Mouse (Mus musculus) CH12.LX (cell line): ENCODE data around the gene Syt2. TPM values are rescaled to one million over a fixed set of nuclear protein-coding genes. Genes with fewer than 3 reads are reported as not detected.

Experiments
- DNase-seq: peaks from one replicate; pipeline ENCODE4 v3.0.0-alpha.2; 2013; ENCODE audit errors: extremely low read depth
- H3K27ac ChIP-seq: 2 replicates; pipeline ENCODE4 v1.5.1; 2012; ENCODE audit warnings: low read depth, mild to moderate bottlenecking, control low read depth, moderate library complexity; ENCODE audit not compliant: insufficient read depth
- H3K27me3 ChIP-seq: replicated peaks from 2 replicates; pipeline ENCODE3; 2012; ENCODE audit warnings: inconsistent platforms
- H3K36me3 ChIP-seq, 2 experiments: replicated peaks in 1 of 2; 2 replicates each; pipeline versions ENCODE3 to v1.6.1; 2012; ENCODE audit warnings: inconsistent platforms in 1 of 2, low read length in 1 of 2, mild to moderate bottlenecking in 1 of 2, mixed read lengths in 1 of 2, moderate library complexity in 1 of 2; ENCODE audit not compliant: control insufficient read depth in 1 of 2, insufficient read depth in 1 of 2
- H3K4me1 ChIP-seq, 2 experiments: 2 replicates each; pipeline ENCODE4 v1.6.1; 2012; ENCODE audit warnings: inconsistent platforms in 1 of 2, moderate library complexity in 1 of 2; ENCODE audit not compliant: insufficient read depth in 2 of 2, control insufficient read depth in 1 of 2
- H3K4me2 ChIP-seq: 2 replicates; pipeline ENCODE4 v1.6.1; 2012; ENCODE audit warnings: low read depth, mild to moderate bottlenecking, control low read depth; ENCODE audit not compliant: poor library complexity, insufficient read depth, severe bottlenecking
- H3K4me3 ChIP-seq, 3 experiments: fragments of 150-350 bp in 1 of 3; sonication (generic) in 1 of 3; replicated peaks in 1 of 3; 2 replicates each; pipeline versions ENCODE3 to v1.5.1; 2011 to 2012; ENCODE audit warnings: low read depth in 2 of 3, low read length in 2 of 3, mild to moderate bottlenecking in 2 of 3, moderate library complexity in 2 of 3, control low read depth in 1 of 3, improper control_type of control experiment in 1 of 3, inconsistent platforms in 1 of 3, mixed read lengths in 1 of 3; ENCODE audit not compliant: poor library complexity in 1 of 3
- H3K79me2 ChIP-seq: replicated peaks from 2 replicates; pipeline ENCODE4 v1.6.1; 2012; ENCODE audit warnings: mild to moderate bottlenecking, moderate library complexity; ENCODE audit not compliant: control insufficient read depth, poor library complexity, insufficient read depth, severe bottlenecking; ENCODE audit errors: extremely low read depth
- H3K9ac ChIP-seq: 2 replicates; pipeline ENCODE4 v1.6.1; 2012; ENCODE audit warnings: low read depth, mild to moderate bottlenecking, control low read depth, moderate library complexity; ENCODE audit not compliant: insufficient read depth
- H3K9me3 ChIP-seq: replicated peaks from 2 replicates; pipeline ENCODE3; 2012; ENCODE audit warnings: low read length, inconsistent platforms, mixed read lengths
- BHLHE40 ChIP-seq: IDR thresholded peaks from 2 replicates; pipeline ENCODE4 v1.6.1; 2011; ENCODE audit warnings: mild to moderate bottlenecking, low read depth, low read length, improper control_type of control experiment
- CHD2 ChIP-seq: IDR thresholded peaks from 2 replicates; pipeline ENCODE4 v1.6.1; 2011; ENCODE audit warnings: low read length, improper control_type of control experiment
- ELF1 ChIP-seq: IDR thresholded peaks from 2 replicates; pipeline ENCODE4 v1.6.1; 2014; ENCODE audit warnings: low read depth, mild to moderate bottlenecking, inconsistent platforms, low read length, improper control_type of control experiment
- ETS1 ChIP-seq: conservative IDR thresholded peaks from 2 replicates; pipeline ENCODE4 v1.6.1; 2012; ENCODE audit warnings: low read depth, mild to moderate bottlenecking, inconsistent platforms, low read length, improper control_type of control experiment, moderate library complexity
- HCFC1 ChIP-seq: IDR thresholded peaks from 2 replicates; pipeline ENCODE4 v1.6.1; 2012; ENCODE audit warnings: low read depth, mild to moderate bottlenecking, inconsistent platforms, low read length, improper control_type of control experiment
- IRF4 ChIP-seq: IDR thresholded peaks from 2 replicates; pipeline ENCODE4 v1.6.1; 2014; ENCODE audit warnings: low read depth, mild to moderate bottlenecking, inconsistent platforms, low read length, improper control_type of control experiment
- JUND ChIP-seq: conservative IDR thresholded peaks from 2 replicates; pipeline ENCODE4 v1.6.1; 2011; ENCODE audit warnings: low read depth, low read length, improper control_type of control experiment
- MAFK ChIP-seq: IDR thresholded peaks from 2 replicates; pipeline ENCODE4 v1.6.1; 2011; ENCODE audit warnings: low read length, improper control_type of control experiment; ENCODE audit not compliant: insufficient replicate concordance
- MAZ ChIP-seq: IDR thresholded peaks from 2 replicates; pipeline ENCODE4 v1.6.1; 2012; ENCODE audit warnings: low read depth, mild to moderate bottlenecking, inconsistent platforms, low read length, improper control_type of control experiment, moderate library complexity
- POLR2A ChIP-seq: IDR thresholded peaks from 2 replicates; pipeline ENCODE4 v1.6.1; 2011; ENCODE audit warnings: low read depth, mild to moderate bottlenecking, improper control_type of control experiment, low read length
- POLR2AphosphoS2 ChIP-seq: IDR thresholded peaks from 2 replicates; pipeline ENCODE4 v1.6.1; 2011; ENCODE audit warnings: low read depth, low read length, improper control_type of control experiment
- RCOR1 ChIP-seq: conservative IDR thresholded peaks from 2 replicates; pipeline ENCODE4 v1.6.1; 2012; ENCODE audit warnings: low read depth, mild to moderate bottlenecking, inconsistent platforms, low read length, improper control_type of control experiment
- TBP ChIP-seq: conservative IDR thresholded peaks from 2 replicates; pipeline ENCODE4 v1.6.1; 2011; ENCODE audit warnings: low read depth, low read length, improper control_type of control experiment
- TCF12 ChIP-seq: IDR thresholded peaks from 2 replicates; pipeline ENCODE4 v1.6.1; 2014; ENCODE audit warnings: low read depth, mild to moderate bottlenecking, inconsistent platforms, low read length, improper control_type of control experiment
- USF2 ChIP-seq: conservative IDR thresholded peaks from 2 replicates; pipeline ENCODE4 v1.6.1; 2011; ENCODE audit warnings: low read depth, low read length, improper control_type of control experiment
- ZKSCAN1 ChIP-seq: IDR thresholded peaks from 2 replicates; pipeline ENCODE4 v1.6.1; 2012; ENCODE audit warnings: low read depth, inconsistent platforms, low read length, improper control_type of control experiment, borderline replicate concordance
- ZMIZ1 ChIP-seq: IDR thresholded peaks from 2 replicates; pipeline ENCODE4 v1.6.1; 2012; ENCODE audit warnings: low read depth, mild to moderate bottlenecking, inconsistent platforms, low read length, improper control_type of control experiment
- ZNF384 ChIP-seq: IDR thresholded peaks from 2 replicates; pipeline ENCODE4 v1.6.1; 2012; ENCODE audit warnings: low read depth, low read length, improper control_type of control experiment, inconsistent platforms
- dilution Hi-C: fragments of 300-500 bp; cut with MboI; formaldehyde crosslinking; loops from 2 replicates; pipeline ENCODE4 v1.14.3; 2020; ENCODE audit warnings: low sequenced_read_pairs; ENCODE audit not compliant: extremely low pct_unique_long_range_greater_than_20kb, extremely low pct_ligation_motif_present
- in situ Hi-C: fragments of 300-500 bp; cut with MboI; formaldehyde crosslinking; loops from 3 replicates; pipeline ENCODE4 v1.14.3; 2019; ENCODE audit warnings: low sequenced_read_pairs, low pct_ligation_motif_present, low pct_unique_long_range_greater_than_20kb, mixed read lengths
- polyA plus RNA-seq: library from polyadenylated mRNA; unstranded; fragments of >175 nt; gene quantifications from 2 replicates; pipeline ENCODE4 v1.2.1, GENCODE M21; 2012; ENCODE audit warnings: low read depth; ENCODE audit not compliant: insufficient read length
- total RNA-seq, 2 experiments: library from RNA; depleted of rRNA; stranded (reverse); fragments of 300-350 nt in 1 of 2; fragments of >200 nt in 1 of 2; gene quantifications; 2 replicates each; pipeline ENCODE4 v1.2.3; 2012 to 2014

Syt2 gene
- total and polyA plus RNA-seq, 3 experiments: not detected

- no peaks in the 10 kb centered on the region for H3K79me2 ChIP-seq
- in situ Hi-C loops (loop anchor here (10.0 kb wide), 1 partner anchor 85 kb away; no protein-coding TSS in a partner anchor), dilution Hi-C loops (no loop called here)
- no peak overlapping the region for H3K4me2 ChIP-seq
- H3K9ac ChIP-seq: no peak overlapping the region
- peaks cover 3 to 16% of the 10 kb centered on the region in 2 experiments for H3K4me1 ChIP-seq
- no peaks in the 10 kb centered on the region for H3K36me3 ChIP-seq
- H3K27me3 ChIP-seq: peaks cover 73% of the 10 kb centered on the region
- no peak for DNase-seq
- H3K9me3 ChIP-seq: no peaks in the 10 kb centered on the region
- no peak for TF ChIP-seq ELF1
- no peak for TF ChIP-seq HCFC1
- no peak for TF ChIP-seq USF2
- TF ChIP-seq MAZ: no peak
- no peak for TF ChIP-seq ZNF384
- TF ChIP-seq MAFK: no peak
- TF ChIP-seq JUND: no peak
- TF ChIP-seq ETS1: no peak
- TF ChIP-seq POLR2AphosphoS2: no peak
- TF ChIP-seq CHD2: no peak
- TF ChIP-seq ZKSCAN1: no peak
- no peak for TF ChIP-seq TCF12
- TF ChIP-seq RCOR1: no peak
- no peak for TF ChIP-seq IRF4
- TF ChIP-seq TBP: no peak
- no peak for TF ChIP-seq POLR2A
- TF ChIP-seq BHLHE40: no peak
- H3K4me3 ChIP-seq: no peak overlapping the region
- no peak overlapping the region for H3K27ac ChIP-seq
These were observed 103.4 kb downstream of the Syt2 start for GRCm38 (mm10) chr1:134749889-134750288.

GRCm38 (mm10) chr1:134752447-134752846, 106.0 kb downstream of the Syt2 start:
- no peaks in the 10 kb centered on the region for H3K36me3 ChIP-seq
- no peaks in the 10 kb centered on the region for H3K79me2 ChIP-seq
- no peak overlapping the region for H3K27ac ChIP-seq
- in situ Hi-C loops (no loop called here), dilution Hi-C loops (no loop called here)
- H3K9ac ChIP-seq: no peak overlapping the region
- H3K4me1 ChIP-seq: peaks cover 0 to 7% of the 10 kb centered on the region in 2 experiments; a peak in 2 of 4 replicates
- no peak overlapping the region for H3K4me3 ChIP-seq
- peaks cover 49% of the 10 kb centered on the region for H3K27me3 ChIP-seq
- TF ChIP-seq POLR2AphosphoS2 (no peak), ZKSCAN1 (no peak), MAZ (no peak), ZNF384 (no peak), ZMIZ1 (no peak), IRF4 (no peak)
- no peak for DNase-seq
- H3K9me3 ChIP-seq: no peaks in the 10 kb centered on the region
- H3K4me2 ChIP-seq: no peak overlapping the region
